Mouse (Mus musculus) bone marrow macrophage, adult 2 months (primary cell): Measurements from ENCODE around the gene D1Ertd622e.

Experiments used
- CTCF ChIP-seq: IDR thresholded peaks from 2 replicates; pipeline ENCODE4 v1.5.1; 2012; ENCODE audit warnings: low read depth, mild to moderate bottlenecking, low read length, moderate library complexity
- POLR2A ChIP-seq: IDR thresholded peaks from 2 replicates; pipeline ENCODE4 v1.6.1; 2012; ENCODE audit warnings: mild to moderate bottlenecking, low read depth, low read length, borderline replicate concordance

DNA sequence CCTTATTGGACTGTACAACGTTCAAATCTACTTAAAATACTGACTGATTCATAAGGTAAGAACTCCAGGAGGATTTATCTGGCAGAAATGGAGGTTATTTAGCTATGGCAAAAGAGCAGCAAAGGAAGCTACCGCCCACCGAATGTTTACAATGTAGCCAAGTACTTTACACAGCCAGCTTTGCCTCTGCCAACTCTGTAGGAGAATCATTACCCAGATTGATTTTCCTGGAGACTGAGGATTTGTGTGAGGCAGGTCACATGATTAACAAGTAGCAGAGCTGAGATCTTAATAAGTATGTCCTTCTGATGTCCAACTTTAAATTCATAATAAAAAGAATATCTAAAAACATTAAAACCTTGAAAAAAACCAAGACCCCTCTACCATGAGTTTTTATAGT, 48.6 kb upstream of the D1Ertd622e start:
- TF ChIP-seq CTCF (no peak), POLR2A (no peak)
